Mouse (Mus musculus) gastrocnemius, adult 2 months (tissue): Measurements from ENCODE around the gene Lypd6b. TPM values are rescaled to one million over a fixed set of nuclear protein-coding genes. Genes with fewer than 3 reads are reported as not detected.

ENCODE experiments used
- DNase-seq: peaks from one replicate; pipeline ENCODE4 v3.0.0; 2022
- H3K27ac ChIP-seq: fragments of 200-600 bp; 2 replicates; pipeline ENCODE4 v1.8.1; 2022; ENCODE audit warnings: mild to moderate bottlenecking
- H3K4me3 ChIP-seq: fragments of 200-600 bp; 2 replicates; pipeline ENCODE4 v1.8.1; 2022; ENCODE audit warnings: mild to moderate bottlenecking, moderate library complexity
- CTCF ChIP-seq: fragments of 200-600 bp; IDR thresholded peaks from 2 replicates; pipeline ENCODE4 v1.8.1; 2022; ENCODE audit warnings: antibody characterized with exemption, mild to moderate bottlenecking, moderate library complexity
- intact Hi-C: fragments of 180-260 bp; cut with DNase I; formaldehyde crosslinking; loops from one replicate; pipeline ENCODE4 v1.15.1; 2025
- total RNA-seq, 2 experiments: library from RNA; stranded (reverse); gene quantifications; 2 replicates each; pipeline ENCODE4 v1.2.3; 2021

Gene Lypd6b
- total RNA-seq, 2 experiments from 2014 or later = not detected

DNA sequence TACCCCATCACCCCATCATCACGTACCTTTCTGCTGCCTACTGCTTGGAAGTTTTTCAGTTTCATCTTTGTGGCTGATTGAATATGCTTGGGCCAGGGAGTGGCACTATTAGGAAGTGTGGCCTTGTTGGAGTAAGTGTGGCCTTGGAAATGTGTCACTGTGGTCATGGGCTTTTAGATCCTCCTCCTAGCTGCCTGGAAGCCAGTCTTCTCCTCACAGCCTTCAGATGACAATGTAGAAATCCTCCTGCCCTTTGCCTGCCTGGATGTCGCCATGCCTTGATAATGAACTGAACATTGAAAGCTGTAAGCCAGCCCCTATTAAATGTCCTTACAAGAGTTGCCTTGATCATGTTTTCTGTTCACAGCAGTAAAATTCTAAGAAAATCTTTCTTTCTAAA is 174.5 kb downstream of the Lypd6b start:
- Histone ChIP-seq H3K4me3 (no peak overlapping the region), H3K27ac (no peak overlapping the region)
- intact Hi-C loops = no loop called here
- TF ChIP-seq CTCF = no peak
- DNase-seq = no peak

DNA sequence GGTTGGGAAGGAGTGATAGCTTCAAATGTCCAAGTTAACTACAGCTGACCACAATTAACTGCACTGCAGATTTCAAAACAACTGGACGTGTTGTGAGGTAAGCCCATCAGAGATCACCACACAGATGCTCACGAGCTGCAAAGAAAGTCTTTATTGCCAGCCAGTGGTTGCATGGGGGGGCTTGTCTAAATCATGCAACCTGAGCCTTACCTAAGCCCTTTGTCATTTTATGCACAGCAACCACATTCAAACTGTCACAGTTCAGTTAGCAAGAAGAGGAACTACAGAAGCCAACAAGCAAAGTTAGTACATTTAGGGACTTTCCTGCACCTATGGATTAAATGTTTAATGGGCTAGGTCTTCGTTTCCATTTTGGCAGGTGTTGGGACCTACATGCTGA is 177.4 kb downstream of the Lypd6b start:
- no peak for TF ChIP-seq CTCF
- H3K27ac ChIP-seq = no peak overlapping the region
- no peak for DNase-seq
- no peak overlapping the region for H3K4me3 ChIP-seq
- intact Hi-C loops = no loop called here

DNA sequence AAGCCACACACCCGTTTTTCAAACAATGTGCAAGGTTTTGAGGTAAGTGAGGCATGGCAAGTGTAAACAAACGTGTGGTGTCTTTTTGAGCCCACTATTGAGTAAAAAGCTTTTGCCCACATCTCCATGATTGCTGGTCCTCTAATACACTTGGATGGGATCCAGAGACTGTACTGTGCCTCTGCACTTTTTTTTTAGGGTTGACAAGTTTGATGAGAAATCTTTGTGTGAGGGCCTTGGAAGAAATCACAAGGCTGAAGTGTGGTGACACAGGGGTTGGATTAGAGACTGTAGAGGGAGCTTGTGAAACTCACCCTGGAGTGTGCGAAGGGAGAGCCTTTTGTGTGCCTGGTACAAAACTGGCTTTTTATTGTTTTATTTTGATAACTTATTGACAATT is 180.3 kb downstream of the Lypd6b start:
- TF ChIP-seq CTCF = no peak
- H3K27ac ChIP-seq = no peak overlapping the region
- DNase-seq = no peak
- intact Hi-C loops = no loop called here
- H3K4me3 ChIP-seq = no peak overlapping the region

DNA sequence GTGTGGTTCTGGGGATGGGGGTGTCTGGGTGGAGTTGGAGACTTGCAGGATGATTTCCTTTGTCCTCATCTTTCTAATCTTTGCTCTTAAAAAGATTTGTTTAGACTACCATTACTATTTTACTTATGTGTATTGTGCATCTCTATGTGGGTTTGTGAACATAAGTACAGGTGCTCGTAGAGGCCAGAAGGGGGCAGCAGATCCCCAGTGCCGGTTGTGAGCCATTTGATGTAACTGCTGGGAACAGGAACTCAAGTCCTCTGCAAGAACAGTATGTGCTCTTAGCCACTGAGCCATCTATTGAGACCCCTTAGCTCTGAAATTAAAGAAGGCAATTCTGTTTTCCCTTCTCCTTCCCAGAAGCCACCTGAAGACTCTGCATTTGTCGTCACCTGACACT is 183.5 kb downstream of the Lypd6b start:
- no peak overlapping the region for H3K4me3 ChIP-seq
- intact Hi-C loops = no loop called here
- no peak overlapping the region for H3K27ac ChIP-seq
- 0 out of 2 replicates have a peak, but pooled peaks have one; percentile 2 for TF ChIP-seq CTCF
- DNase-seq = no peak

DNA sequence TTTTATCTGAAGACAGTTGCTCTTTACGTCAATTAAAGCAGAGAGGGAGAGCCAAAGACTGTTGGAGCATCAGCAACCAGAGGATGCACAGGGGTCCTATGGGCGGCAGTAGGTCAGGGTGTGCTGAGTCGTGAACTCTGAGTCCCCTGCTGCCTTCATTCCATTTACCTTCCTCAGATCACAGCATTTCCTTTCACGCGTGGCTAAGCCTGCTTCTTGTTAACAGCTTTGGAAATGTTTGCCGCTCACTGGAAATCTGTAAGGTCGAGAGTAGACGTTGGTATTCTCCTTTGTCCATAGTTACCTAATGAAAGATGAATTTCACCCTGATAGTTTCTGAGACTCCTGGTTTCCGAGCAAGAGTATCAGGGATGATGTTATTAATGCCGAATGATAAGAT is 191.1 kb downstream of the Lypd6b start:
- Histone ChIP-seq H3K4me3 (no peak overlapping the region), H3K27ac (no peak overlapping the region)
- intact Hi-C loops = no loop called here
- TF ChIP-seq CTCF = no peak
- no peak for DNase-seq

DNA sequence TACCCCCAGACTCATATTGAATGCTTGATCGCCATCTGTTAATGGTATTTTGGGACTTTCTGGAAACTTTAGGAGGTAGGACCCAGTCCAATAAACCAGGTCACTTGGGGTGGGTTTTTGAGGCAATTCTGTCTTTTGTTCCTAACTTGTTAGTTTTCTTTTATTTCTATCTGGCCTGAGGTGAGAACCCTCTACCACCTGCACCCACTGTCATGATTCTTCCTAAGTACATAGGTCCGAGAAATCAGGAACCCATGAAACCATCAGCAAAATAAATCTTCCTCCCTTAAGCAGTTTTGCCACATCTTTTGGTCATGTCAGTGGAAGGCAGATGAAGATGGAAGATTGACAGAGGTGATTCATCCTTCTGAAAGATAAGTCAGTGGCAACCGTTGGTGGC is 192.5 kb downstream of the Lypd6b start:
- TF ChIP-seq CTCF = no peak
- intact Hi-C loops = no loop called here
- Histone ChIP-seq H3K27ac (no peak overlapping the region), H3K4me3 (no peak overlapping the region)
- DNase-seq = no peak

DNA sequence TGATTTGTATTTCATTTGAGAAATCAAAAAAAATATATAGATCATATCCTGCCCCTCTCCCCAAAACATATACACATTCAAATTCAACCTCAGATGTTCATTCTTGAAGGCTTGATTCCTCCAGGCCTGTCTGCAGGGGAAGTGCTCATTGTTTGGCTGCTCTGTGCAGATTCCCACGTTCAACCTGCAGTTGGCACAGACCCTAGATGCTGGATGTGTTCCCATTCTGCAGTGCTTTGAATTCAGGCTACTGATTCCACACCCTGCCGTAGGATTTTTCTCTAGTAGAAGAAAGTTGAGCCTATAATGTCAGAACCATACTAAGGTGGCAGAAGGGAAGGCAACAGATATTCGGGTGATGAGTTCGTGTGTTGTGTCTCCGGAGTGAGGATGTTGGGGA is 195.5 kb downstream of the Lypd6b start:
- TF ChIP-seq CTCF = no peak
- intact Hi-C loops = no loop called here
- no peak for DNase-seq
- Histone ChIP-seq H3K27ac (no peak overlapping the region), H3K4me3 (no peak overlapping the region)

DNA sequence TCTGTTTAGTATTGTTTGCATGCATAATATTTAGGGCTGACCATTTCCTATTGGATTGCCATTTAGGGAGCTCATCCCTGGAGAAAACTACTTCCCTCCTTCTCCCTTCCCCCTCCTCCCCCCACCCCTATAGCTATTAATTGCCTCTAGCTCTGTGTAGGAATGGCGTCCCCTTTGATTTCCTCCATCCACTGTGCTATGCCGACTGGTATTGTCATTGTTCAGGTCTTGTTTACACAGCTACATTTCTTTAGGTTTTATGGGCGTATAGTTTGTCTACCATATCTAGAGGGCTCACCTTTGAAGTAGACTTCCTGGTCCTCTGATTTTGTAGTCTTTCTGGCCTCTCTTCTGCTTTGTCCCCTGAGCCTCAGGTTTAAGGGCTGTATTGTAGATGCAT is 197.3 kb downstream of the Lypd6b start:
- Histone ChIP-seq H3K4me3 (no peak overlapping the region), H3K27ac (no peak overlapping the region)
- intact Hi-C loops = no loop called here
- DNase-seq = no peak
- no peak for TF ChIP-seq CTCF

DNA sequence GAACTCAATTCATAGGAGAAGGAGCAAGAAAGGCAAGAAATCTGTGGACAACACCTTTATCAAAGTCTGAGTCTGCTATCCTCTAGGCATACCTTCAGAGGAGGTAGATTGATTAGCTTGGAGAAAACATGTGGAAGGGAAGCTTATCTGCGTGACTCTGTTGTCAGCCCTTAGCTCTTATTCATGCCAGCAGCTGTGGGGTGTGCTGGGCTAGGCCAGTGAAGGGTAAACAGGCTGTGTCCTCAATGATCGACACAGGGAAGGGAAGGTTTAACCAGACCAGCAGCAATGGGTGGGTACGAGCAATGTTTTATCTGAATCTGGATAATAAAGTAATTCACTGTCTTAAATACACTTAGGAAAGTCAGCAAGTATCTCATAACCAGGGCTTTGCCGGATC is 208.4 kb downstream of the Lypd6b start:
- no peak for TF ChIP-seq CTCF
- Histone ChIP-seq H3K4me3 (no peak overlapping the region), H3K27ac (no peak overlapping the region)
- no peak for DNase-seq
- intact Hi-C loops = no loop called here

DNA sequence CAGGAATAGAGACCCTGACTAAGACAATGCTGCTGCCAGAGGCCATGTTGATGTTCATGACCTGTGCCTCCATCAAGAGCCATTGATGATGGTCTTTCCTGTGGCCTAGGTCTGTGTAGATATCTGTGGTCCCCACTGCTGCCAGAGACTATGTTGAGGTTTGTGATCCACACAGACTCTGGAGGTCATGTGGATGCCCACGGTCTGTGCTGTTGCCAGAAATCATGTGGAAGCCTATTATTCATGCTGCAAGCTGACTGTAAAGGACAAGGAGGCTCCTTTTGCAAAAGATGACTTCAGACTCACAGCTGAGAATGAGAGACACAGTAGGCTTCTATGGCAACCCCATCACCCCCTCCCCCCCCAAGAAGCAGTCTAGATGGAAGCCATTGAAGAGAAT is 209.7 kb downstream of the Lypd6b start:
- TF ChIP-seq CTCF = no peak
- DNase-seq = no peak
- intact Hi-C loops = no loop called here
- Histone ChIP-seq H3K27ac (no peak overlapping the region), H3K4me3 (no peak overlapping the region)

Other genes starting within 250 kb of the Lypd6b start
- gene Kif5c, start 168.4 kb upstream of the Lypd6b start, total RNA-seq = under 1 TPM; 0.10 to 0.20 TPM